Mouse (Mus musculus) naive thymus-derived CD4-positive, alpha-beta T cell, adult 5 months (primary cell): ENCODE data around the gene Thbd. TPM values are rescaled to one million over a fixed set of nuclear protein-coding genes. Genes with fewer than 3 reads are reported as not detected.

Source experiments
- polyA plus RNA-seq: library from polyadenylated mRNA; unstranded; fragments of 100-300 nt; shearing (Covaris generic); gene quantifications from one replicate; pipeline ENCODE4 v1.2.1, GENCODE M21; 2017

The Thbd gene
- not detected for polyA plus RNA-seq

GRCm38 (mm10) chr2:148407870-148408760 is at the start of gene Thbd:
Gene Thbd, minus strand, starts transcription at chr2:148408188.

DNA sequence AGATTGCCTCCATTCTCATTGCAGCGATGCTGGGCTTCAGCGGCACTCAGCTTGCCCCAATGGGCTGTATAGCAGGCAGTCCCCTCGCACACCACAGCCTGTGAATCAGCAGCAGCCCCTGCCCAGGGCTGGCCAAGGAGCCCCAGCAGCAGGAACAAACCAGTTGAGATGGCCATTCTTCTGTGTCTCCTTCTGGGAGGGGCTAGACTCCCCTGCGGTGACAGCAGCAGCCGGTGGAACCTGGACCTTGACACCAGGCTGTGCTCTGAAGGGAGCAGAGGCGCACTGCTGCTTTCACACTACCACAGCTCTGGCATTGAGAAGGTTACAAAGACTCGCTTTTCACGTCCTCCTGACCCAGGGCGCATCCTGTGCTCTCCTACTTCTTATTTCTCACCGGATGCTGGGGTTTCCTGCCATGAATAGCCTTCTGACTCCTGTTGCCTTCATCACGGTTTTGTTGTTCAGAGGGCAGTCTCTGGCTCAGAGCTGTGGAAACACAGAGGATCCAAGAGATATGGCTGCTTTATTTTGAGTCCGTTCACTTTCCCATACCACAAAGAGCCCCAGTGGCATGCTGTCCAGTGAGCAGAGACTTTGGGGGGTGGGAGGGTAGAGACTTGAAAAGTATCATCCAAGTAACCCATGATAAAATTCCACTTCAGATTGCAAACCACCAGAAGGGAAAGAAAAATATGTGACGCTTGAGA is 35.4 kb upstream of the Thbd start, which contains the start of gene Cd93:
TSS of gene Cd93 (minus strand) at position 315 of the 710 bp plus-strand sequence.

GRCm38 (mm10) chr2:148395131-148396051 is 12.6 kb downstream of the Thbd start, which contains the start of gene Sstr4:
Gene Sstr4, plus strand, starts transcription at chr2:148395344.

Other genes starting within 250 kb of the Thbd start
- gene Sstr4, start 12.8 kb downstream of the Thbd start, polyA plus RNA-seq: not detected
- 0.06 TPM for gene Cd93, start 35.4 kb upstream of the Thbd start, polyA plus RNA-seq